Mouse (Mus musculus): ENCODE measurements around the gene Pin1. TPM values are rescaled to one million over a fixed set of nuclear protein-coding genes. Genes with fewer than 3 reads are reported as not detected.
"Not testable (repeated sequence)": the region's sequence is repeated elsewhere in the genome, so short reads cannot be mapped to it uniquely, and the experiment has no call there.

Gene Pin1
- total RNA-seq (2021) = 20.1 and 20.2 TPM in 2 replicates
- long read RNA-seq, experiment 1, transcript Pin1-201 (4 exons, 3,843 nt) = major isoform, 173 of 187 reads
- long read RNA-seq, experiment 1, partial matches to known transcripts = 13 of 187 reads
- long read RNA-seq, experiment 1, other reads (novel, unspliced or antisense) = 1 of 187 reads
- long read RNA-seq, experiment 2, transcript Pin1-201 (4 exons, 3,843 nt) = major isoform, 158 of 177 reads
- long read RNA-seq, experiment 2, partial matches to known transcripts = 19 of 177 reads
- long read RNA-seq, experiment 2, other reads (novel, unspliced or antisense) = 0 of 177 reads

DNA sequence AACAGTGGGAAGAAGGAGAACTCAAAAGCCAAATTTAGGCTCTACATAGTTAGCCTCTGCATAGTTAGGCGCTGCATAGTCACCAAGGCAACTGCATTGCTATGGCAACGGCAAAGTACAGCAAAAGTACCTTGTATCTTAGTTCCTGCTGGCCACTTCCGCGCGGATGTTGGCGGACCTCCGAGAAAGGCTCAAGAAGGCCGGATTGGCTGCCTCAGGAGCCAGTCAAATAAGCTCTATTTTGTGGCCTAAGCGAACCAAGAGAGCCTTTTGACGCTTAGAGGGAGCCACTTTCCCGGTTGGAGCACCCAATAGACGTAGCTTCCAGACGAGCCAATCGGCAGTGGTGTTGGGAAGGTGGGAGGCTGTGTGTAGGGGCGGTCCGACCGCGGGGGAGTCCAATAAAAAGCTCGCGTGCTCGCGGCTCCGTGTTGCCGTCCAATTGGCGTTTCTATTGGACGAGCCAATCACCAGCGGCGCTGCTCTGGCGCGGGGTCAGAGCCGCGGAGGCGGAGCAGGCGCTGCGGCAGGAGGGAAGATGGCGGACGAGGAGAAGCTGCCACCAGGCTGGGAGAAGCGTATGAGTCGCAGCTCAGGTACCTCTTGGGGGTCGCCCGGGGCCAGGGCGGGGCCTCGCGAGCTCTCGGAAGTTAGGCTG, at the start of gene Pin1:
TSS of gene Pin1 (plus strand) at position 494 of the 658 bp plus-strand sequence.
- DNase-seq = peak; percentile 98

DNA sequence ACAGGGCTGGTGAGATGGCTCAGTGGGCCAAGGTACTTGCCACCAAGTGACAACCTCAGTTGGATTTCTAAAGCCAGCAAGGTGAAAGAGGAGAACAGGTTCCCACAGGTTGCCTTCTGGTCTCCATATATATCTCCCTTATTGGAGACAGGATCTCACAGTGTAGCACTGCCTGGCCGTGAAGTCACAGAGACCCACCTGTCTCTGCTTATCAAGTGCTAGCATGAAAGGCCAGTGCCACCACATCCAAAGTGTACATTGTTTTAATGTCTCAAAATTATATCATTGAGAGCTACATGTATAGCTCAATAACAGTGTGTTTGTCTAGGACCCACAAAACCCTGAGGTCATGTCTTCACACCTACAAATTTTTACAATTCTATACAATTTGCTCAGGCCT, 45.6 kb upstream of the Pin1 start:
- no peak for DNase-seq

DNA sequence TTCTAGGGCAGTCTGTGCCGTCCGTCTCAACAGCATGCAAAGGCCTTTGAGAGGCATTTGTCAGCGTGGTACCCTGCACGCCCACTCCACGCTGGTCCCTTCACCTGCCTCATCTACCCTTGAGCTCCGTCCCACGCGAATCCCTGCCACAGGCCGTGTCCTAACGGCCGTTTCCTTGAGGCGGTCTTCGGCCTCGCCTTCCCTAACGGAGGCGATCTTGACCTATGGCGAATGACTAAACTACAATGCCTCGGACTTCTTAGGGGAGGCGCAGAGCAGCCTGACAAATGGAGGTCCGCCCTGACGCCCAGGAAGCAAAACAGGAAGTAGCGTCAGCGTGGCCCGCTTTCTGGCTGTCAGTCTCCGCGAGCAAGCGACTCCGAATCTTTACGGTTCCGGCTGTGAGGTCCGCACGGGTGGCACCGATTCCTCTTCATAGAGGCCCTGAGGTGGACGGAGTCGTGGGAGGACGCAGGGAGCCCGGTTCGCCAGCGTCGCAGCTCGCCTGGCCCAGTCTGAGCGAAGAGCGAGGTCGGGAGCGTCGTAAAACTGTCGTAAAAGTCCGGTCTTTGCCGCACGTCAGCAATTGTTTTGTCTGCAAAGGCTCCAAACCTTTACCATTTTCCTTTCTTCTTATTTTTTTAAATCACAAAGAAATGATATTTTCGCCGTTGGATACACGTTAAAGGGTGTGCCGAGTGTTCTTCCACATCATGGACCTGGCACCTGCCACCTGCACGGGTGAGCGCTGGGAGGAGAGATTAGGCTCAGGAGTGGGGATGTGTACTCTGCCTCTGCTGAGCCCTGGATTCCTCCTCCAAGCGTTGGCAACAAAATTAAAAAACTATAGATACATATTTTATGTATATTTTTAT, 44.6 kb upstream of the Pin1 start:
- DNase-seq = peak; percentile 89

DNA sequence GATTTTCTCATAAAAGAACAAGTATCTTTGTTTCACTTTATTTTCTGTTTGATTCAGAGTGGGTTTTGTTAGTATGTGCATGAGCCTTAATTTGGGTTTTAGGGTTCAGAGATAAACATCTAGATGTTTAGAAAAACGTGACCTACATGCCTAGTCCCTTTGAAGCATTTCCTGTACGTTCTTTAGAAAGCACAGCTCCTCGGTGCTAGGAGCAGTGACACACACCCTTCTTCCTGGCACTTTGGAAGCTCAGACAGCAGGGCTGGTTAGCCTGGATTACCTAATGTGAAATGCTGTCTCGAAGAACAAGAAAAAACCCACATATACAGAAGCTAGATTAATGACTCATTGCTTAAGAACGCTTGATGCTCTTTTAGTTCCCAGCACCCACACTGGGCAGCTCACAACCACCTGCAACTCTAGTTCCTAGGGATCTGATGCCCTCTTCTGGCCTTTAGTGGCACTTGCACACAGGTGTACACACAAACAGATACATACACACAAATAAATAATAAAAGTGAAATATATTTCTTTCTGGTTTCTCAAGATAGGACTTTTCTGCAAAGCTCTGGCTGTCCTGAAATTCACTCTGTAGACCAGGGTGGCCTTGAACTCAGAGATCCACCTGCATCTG, 41.9 kb upstream of the Pin1 start:
- DNase-seq = no peak

DNA sequence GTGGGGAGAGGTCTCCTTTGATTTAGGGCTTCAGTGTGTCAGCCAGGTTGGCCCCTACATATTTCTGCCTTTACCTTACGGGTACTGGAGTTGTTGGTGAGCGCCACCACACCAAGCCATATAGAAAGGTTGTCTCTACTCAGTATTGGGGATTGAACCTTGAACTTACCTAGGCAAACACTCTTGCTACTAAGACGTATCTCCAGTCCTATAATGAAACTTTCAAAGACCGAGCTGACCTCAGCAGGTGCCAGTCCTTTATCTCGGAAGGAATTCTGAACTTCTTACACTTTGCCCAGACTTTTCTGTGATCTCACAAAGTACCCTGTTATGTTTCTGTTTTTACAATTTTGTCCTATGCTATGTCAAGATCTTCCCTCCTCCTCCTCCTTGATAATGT, 39.9 kb upstream of the Pin1 start:
- no peak for DNase-seq

DNA sequence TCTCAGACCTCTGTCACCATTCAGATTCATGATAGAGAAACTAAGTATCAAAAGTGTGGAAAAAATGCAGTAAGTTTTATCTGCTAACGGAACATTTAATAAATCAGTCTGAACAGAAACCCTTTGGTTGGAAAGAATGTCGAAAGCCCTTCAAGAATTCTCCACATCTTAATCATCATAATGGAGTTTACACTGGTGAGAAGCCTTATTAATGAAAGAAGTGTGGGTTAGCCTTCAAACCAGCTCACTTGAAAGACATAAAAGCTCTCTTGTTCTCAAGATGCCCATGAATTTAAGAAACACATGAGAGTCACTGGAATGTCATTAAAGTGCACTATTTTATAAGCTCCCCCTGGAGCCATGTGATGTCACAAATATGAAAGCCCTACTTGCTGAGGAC, 35.2 kb upstream of the Pin1 start:
- DNase-seq = no peak

DNA sequence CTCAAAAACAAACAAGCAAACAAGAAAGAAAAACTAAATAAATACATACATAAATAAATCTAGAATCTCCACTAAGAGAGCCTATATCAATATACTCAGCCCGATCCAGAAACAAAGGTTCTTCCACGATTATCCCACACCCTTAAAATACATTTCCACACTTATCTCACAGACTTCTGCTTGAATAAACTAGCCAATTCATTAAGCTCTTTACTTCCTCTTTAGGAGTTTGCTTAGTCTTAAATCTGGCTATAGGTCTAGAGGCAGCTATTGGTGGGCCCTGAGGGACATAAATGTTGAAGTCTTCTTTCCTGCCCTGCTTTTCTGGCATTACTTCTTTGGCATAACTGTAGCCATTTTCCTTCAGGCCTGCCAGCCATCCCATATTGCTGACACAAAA, 20.6 kb upstream of the Pin1 start:
- no peak for DNase-seq

DNA sequence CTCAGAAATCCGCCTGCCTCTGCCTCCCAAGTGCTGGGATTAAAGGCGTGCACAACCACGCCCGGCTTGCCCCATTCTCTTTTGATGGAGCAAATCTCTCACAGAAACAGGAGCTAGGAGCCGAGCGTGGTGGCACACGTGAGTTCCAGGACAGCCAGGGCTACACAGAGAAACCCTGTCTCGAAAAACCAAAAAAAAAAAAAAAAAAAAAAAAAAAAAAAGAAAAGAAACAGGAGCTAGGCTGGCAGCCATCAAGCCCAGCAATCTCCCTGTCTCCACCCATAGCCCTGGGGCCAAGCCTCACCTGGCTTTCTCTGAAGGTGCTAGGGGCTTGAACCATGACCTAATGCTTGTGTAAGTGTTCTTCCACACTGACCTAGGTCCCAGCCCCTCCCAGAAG, 16.2 kb upstream of the Pin1 start:
- not testable (repeated sequence) for DNase-seq

DNA sequence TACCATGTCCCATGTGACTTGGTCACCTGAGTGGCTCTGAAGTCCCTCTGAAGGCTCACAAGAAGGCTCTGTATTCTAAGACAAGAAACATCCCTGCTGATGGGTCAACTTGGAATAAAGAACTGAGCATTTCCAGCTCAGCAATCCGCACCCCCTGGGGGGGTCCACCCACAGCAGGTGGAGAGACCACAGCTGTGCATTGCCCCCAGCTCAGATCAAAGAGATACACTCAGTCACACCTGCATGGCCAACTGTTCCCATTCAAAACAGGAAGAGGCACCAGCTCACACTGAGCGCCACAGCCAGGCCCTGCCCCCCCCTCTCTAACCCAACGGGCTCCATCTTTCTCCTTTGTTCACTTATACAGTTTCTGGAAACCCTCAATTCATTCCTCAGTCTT, 15.6 kb upstream of the Pin1 start:
- DNase-seq = no peak

DNA sequence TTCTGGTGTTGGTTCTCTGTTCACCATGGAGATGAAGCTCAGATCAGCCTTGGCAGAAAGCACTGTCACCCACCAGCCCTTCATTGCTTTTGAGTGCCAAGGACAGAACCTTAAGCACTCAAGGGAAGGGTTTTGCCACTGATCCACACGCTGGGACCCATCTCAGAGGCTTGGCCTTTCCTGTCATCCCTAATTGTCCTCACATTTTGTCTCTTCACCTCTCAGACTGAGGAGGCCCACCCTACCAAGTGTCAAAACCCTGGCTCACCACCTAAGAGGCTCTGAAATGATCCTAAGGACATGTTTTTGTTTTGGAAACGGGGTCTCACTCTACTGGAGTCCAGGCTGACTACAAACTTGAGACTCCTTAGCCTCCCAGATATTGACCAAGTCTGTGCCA, 15.1 kb upstream of the Pin1 start:
- no peak for DNase-seq

DNA sequence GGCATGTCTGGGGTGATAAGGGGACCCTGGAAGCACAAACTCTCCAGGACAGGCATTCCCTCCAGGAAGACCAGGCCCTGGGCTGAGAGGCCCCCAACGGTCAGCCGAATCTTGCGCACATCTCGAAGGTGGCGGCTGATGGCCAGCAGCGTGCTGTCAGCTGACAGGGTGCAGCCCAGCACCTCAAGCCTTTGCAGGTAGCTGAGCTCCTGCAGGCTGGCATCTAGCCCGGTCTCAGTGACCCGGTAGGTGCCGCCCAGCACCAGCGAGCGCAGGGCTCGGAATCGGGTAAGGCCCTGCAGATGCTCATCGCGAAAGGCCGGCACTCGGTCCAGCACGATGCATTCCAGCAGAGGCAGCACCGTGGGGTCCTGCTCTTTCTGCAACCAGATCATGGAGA, 13.3 kb upstream of the Pin1 start:
- DNase-seq = no peak

DNA sequence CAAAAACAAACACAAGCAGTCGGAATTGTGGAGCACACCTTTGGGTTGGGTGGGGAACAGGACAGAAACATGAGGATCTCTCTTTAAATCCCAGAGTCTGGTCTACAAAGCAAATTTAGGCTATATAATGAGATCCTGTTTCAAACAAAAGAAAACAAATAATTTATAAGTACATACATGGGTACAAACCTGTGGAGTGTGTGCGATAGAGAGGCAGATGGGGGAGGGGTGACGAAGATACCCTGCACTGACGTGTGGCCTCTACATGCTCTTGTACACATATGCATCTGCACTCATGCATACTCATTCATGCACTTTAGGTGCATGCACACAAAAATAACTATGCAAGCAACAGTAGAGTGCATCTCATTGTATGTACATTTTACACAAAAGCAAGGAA, 12.4 kb upstream of the Pin1 start:
- DNase-seq = no peak

DNA sequence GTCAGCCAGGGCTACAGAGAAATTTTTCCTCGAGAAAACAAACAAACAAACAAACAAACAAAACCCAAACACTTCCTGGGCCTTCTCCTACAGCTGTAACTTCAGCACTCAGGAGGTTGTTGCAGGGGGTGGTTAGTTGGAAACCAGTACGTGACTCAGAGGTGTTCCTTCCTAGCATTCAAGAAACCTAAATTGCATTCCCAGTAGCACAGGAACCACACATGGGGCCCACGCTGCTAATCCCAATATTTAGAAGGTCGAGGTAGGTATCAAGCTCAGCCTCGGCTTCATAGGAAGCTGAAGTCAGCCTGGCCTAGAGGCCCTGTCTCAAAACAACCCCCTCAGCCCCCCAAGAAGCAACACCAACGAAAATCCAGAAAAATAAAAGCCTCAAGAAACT, 10.4 kb upstream of the Pin1 start:
- no peak for DNase-seq

DNA sequence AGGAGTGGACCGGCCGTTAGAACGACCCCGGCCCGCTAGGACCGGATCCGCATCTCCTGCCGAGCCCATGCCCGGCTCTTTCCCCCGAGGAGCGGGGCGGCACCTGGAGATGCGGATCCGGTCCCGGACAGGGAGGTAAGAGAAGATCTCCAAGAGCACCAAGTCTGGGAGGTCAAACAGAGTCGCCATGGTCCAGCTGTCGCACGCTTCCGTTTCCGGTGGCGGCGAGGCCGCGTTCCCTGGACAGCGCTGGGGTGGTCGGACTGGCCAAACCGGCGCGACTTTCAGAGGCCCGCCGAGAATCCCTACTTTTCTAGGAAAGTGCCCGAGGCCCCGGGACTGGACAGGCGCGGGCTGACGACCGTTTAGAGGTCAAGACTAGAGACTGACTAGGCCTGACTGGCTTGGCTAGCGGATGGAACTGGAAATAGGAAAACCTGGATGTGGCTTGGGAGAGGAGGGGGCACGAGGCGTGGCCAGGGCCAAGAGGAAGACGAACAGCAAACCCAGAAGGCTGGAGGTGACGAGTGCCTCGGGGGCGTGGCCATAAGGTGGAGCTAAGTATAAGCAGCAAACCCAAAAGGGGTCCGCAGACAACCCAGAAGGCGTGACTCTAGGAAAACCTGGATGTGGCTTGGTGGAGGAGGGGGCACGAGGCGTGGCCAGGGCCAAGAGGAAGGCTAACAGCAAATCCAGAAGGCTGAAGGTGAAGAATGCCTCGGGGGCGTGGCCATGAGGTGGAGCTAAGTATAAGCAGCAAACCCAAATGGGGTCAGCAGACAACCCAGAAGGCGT, 9.6 kb upstream of the Pin1 start, which contains the start of gene Ubl5:
TSS of gene Ubl5 (plus strand) at position 778 of the 795 bp plus-strand sequence.
- DNase-seq = peak; percentile 92

DNA sequence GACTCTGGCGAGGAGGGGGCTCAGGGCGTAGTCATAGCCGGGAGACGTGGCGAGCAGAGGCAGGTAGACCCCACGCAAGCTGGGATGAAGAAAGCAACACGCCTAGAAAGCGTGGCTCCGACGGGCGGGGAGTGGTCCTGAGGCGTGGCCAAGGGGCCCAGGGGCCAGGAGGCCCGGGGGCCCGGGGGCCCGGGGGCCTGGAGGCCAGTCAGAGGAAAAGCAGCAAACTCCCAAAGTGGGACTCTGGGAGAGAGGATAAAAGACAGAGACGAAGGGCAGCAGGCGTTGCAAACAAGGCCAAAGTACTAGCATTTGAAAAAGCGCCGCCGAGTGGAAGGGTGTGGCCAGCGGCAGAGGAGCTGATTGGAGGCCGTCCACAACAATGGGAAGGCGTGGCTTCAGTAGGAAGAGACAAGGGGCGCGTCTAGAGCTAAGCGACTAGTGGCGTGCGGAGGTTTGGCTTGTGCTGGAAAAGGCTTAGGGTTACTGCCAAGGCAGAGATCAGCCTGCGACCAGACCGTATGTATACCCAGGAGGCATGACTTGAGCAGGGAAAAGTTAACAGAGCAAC, 8.9 kb upstream of the Pin1 start:
- DNase-seq = peak; percentile 94

DNA sequence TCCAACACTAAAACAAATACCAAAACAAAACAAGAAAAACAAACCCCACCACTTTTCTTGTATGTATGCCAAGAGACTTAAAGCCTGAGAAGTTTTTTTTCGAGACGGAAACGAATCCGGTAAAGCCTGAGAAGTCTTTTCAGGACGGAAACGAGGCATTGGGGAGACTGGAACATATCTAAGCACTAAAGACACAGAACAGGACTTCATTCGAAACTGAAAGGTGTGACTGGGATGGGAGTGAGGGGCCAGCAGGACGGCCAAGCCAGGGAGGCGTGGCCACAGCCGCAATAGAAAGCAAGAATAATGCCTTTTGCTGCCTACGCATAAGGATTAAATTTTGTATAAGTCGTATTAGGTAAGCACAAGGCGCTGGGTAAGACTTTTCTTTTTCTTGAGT, 8.1 kb upstream of the Pin1 start:
- peak; percentile 19 for DNase-seq

DNA sequence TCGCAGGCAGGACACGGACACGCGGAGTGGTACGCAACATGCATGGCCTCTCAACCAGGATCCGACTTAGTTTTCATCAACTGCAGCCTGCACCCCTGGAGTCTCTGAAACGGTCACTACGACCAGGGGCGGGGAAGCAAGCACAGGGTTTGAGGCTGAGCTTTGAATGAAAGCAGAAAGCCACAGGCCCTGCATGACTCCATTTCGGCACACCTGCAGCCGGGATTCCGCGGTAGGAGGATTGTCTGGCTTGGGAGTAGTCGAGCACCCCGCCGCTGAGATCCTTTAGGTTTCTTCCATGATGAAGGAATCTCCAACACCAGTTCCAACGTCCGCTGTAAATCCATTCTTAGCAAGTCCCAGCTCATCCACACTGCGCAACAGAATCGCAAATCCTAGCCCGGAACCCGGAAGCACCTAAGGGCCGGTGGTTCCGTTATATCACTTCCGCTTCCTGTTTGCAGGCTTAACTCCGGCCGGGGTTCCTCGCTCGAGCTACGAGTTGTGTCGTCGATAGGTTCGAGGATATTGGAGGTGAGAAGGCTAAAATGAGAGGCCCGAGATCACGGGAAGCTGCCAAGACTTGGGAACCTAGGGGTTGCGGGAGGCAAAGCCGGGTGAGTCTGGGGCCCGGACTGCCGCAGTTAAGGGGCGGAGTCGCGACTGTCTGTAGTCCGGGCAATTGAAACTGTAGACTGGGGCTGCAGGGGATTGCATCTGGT, 7.4 kb upstream of the Pin1 start, which contains the start of gene Fbxl12:
TSS of gene Fbxl12 (minus strand) at position 408 of the 722 bp plus-strand sequence.
- peak; percentile 88 for DNase-seq

DNA sequence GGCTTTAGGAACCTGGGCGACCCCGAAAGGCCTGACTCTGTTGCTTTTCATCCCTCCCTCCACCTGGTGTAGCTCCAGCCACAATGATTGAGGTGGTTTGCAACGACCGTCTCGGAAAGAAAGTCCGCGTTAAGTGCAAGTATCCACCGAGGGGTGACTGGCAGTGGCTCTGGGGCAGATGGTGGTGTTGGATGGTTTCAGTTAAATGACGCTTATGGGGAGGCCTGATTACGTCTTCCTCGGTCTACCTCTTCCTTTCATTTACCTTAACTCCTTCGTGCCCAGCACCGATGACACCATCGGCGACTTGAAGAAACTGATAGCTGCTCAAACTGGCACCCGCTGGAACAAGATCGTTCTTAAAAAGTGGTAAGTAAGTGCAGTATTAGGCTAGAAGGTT, 6.8 kb upstream of the Pin1 start:
- DNase-seq = peak; percentile 32

DNA sequence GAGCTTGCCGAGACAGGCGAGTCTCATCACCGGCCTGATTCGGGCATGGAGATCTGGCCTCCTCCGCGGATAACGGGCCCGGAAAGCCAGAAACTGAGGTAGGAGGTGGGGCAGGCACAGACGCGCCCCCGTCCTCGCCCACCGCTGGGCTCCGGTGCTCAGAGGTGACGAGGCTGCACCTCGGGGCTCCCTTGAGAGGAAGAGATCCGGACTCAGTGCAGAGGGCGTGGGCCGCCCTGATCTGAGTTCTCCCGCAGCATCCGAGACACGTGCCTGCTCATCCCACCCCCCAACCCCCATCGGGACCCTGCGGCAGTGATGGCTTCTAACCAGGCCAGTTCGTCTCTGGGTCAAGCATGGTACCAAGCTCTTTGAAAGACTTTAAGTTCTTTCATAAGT, 364 bp downstream of the Pin1 start:
- no peak for DNase-seq

DNA sequence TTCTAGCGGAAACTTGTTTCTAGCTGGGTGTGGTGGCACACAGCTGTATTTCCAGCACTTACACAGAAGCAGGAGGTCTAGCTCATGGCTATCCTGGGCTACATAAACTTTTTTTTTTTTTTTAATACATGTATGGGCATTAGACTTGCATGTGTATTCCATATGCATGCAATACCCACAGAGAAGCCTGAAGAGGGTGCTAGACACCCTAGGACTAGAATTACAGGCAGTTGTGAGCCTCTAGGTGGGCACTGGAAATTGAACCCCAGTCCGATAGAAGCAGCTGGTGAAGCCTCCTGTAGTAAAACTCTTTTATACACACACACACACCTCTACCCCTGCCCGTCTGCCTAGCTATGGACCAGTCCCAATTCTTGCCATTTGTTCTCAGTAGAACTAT, 2.0 kb downstream of the Pin1 start:
- DNase-seq = no peak

DNA sequence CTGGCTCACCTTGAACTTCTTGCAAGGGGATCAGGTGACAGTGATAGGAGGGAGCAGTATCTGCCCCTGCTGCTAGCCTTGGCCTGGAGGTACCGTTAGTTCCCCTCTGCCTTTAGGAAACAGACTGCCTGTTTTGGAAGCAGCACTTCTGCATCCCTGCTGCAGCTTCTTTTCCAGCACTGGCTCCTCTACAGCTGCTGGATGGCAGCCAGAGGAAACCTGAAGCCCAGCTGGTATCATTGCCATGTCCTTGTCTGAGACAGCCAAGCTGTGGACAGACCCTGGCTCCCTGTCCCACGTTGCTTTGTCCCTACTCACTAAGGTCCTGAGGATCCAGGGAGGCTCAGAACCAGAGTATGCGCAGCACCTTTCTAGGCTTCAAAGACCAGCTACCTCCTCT, 5.7 kb downstream of the Pin1 start:
- peak; percentile 75 for DNase-seq
